Mouse (Mus musculus) G1E (cell line): Measurements from ENCODE around the gene Cdkn1b. TPM values are rescaled to one million over a fixed set of nuclear protein-coding genes. Genes with fewer than 3 reads are reported as not detected.
A peak's percentile ranks its signal among the peaks of the same experiment; 100 is the strongest.

ENCODE experiments used
- ATAC-seq: 2 replicates; pipeline ENCODE4 v1.8.0; 2016; ENCODE audit warnings: mild to moderate bottlenecking; ENCODE audit not compliant: insufficient number of reproducible peaks, poor library complexity, low FRiP score, severe bottlenecking; ENCODE audit errors: extremely low read depth
- DNase-seq: peaks from one replicate; pipeline ENCODE4 v3.0.0; 2012; ENCODE audit warnings: low spot score
- H3K27me3 ChIP-seq: 2 replicates; pipeline ENCODE4 v1.6.1; 2012; ENCODE audit warnings: mild to moderate bottlenecking, low read length, inconsistent platforms; ENCODE audit not compliant: insufficient read depth
- H3K36me3 ChIP-seq: replicated peaks from 2 replicates; pipeline ENCODE3; 2012; ENCODE audit warnings: mild to moderate bottlenecking, inconsistent platforms
- H3K4me1 ChIP-seq: 2 replicates; pipeline ENCODE4 v1.6.1; 2012; ENCODE audit warnings: low read depth, low read length, inconsistent platforms, mixed read lengths; ENCODE audit not compliant: insufficient read depth
- H3K4me3 ChIP-seq: 2 replicates; pipeline ENCODE4 v1.5.1; 2012; ENCODE audit warnings: low read depth, mild to moderate bottlenecking, inconsistent platforms, low read length, moderate library complexity, mixed read lengths
- H3K9me3 ChIP-seq: replicated peaks from 2 replicates; pipeline ENCODE4 v1.6.1; 2012; ENCODE audit warnings: inconsistent platforms
- CTCF ChIP-seq: IDR thresholded peaks from 2 replicates; pipeline ENCODE4 v1.5.1; 2012; ENCODE audit warnings: low read depth, low read length, inconsistent platforms, mixed read lengths
- GATA1 ChIP-seq: IDR thresholded peaks from 2 replicates; pipeline ENCODE4 v1.6.1; 2012; ENCODE audit warnings: borderline replicate concordance, low read length, inconsistent platforms, mixed read lengths
- GATA2 ChIP-seq: IDR thresholded peaks from 2 replicates; pipeline ENCODE4 v1.6.1; 2012; ENCODE audit warnings: low read depth, low read length, inconsistent platforms, borderline replicate concordance
- POLR2AphosphoS5 ChIP-seq: IDR thresholded peaks from 2 replicates; pipeline ENCODE4 v1.6.1; 2012; ENCODE audit warnings: low read depth, low read length, inconsistent platforms; ENCODE audit not compliant: insufficient replicate concordance
- TAL1 ChIP-seq: conservative IDR thresholded peaks from 2 replicates; pipeline ENCODE4 v1.6.1; 2012; ENCODE audit warnings: low read depth, low read length, inconsistent platforms, mixed read lengths
- polyA plus RNA-seq: library from polyadenylated mRNA; stranded (reverse); fragments of >175 nt; gene quantifications from 2 replicates; pipeline ENCODE4 v1.2.3, GENCODE M21; 2012
- total RNA-seq, 2 experiments: library from RNA; stranded (forward) in 1 of 2; stranded (reverse) in 1 of 2; fragments of 200-1000 nt in 1 of 2; fragments of >200 nt in 1 of 2; fragmentation: Nextera tagmentation in 1 of 2; gene quantifications; 2 replicates each; pipeline ENCODE4 v1.2.3; 2014 to 2017

Gene Cdkn1b
- total and polyA plus RNA-seq, 3 experiments: 34.8 to 88.8 (median 87.1) TPM

DNA sequence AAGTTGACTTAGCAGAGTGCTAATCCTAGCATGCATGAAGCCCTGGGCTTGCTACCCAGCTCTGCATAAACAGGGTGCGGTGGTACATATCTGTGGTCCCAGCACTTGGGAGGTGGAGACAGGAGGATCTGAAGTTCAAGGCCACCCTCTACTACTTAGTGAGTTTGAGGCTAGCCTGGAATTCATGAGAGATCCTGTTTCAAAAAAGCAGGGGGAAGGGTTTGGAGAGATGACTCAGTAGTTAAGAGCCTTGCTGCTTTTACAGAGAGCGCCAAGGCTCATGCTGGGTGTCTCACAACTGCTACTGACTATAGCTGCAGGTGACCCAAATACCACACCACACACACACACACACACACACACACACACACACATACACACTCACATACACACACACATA is 49.3 kb downstream of the Cdkn1b start:
- no peaks in the 10 kb centered on the region for H3K27me3 ChIP-seq
- no peak for TF ChIP-seq GATA2
- no peak for TF ChIP-seq GATA1
- TF ChIP-seq POLR2AphosphoS5: no peak
- TF ChIP-seq TAL1: no peak
- TF ChIP-seq CTCF: no peak
- H3K4me1 ChIP-seq: peaks cover 46% of the 10 kb centered on the region
- no peaks in the 10 kb centered on the region for H3K36me3 ChIP-seq
- H3K4me3 ChIP-seq: no peak overlapping the region
- DNase-seq: no peak
- peaks cover 12% of the 10 kb centered on the region for H3K9me3 ChIP-seq
- no peak for ATAC-seq

DNA sequence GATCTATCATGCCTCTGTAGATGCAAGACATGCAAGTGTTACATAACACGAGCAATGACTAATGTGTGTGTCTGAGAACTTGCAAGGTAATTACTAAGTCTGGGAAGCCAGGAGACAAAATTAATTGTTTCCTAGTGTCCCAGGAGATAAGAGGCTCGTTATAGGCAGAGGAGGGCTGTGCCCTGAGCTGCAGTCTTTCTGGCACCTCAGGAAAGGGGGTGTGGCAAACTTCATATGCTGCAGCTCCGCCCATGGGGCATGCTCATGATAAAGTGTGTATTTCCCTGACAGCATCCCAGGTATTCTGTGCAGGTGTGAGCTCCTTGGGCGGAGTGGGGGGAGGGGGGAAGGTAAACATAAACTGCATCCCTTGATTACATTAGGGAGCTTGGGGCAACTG is 51.9 kb downstream of the Cdkn1b start:
- TF ChIP-seq POLR2AphosphoS5 (no peak), TAL1 (no peak), GATA2 (no peak), CTCF (no peak), GATA1 (no peak)
- no peak for DNase-seq
- Histone ChIP-seq H3K9me3 (peaks cover 9% of the 10 kb centered on the region), H3K4me3 (no peak overlapping the region), H3K4me1 (peaks cover 55% of the 10 kb centered on the region), H3K27me3 (no peaks in the 10 kb centered on the region), H3K36me3 (no peaks in the 10 kb centered on the region)
- peak; percentile 77 for ATAC-seq

Other genes with a start within 250 kb of the Cdkn1b start
- 55.5 TPM in 2 replicates for gene Dusp16, start 127.8 kb upstream of the Cdkn1b start, total RNA-seq (2014; fragmentation: Nextera tagmentation)
- 9.9 and 15.0 TPM in 2 replicates for gene Dusp16, start 127.8 kb upstream of the Cdkn1b start, total RNA-seq (2017)
- gene Dusp16, start 127.8 kb upstream of the Cdkn1b start, polyA plus RNA-seq: 2.9 and 5.2 TPM in 2 replicates
- gene Crebl2, start 90.2 kb upstream of the Cdkn1b start, total RNA-seq (2014; fragmentation: Nextera tagmentation): 8.4 and 11.4 TPM in 2 replicates
- 10.7 and 12.3 TPM in 2 replicates for gene Crebl2, start 90.2 kb upstream of the Cdkn1b start, total RNA-seq (2017)
- 2.0 and 2.4 TPM in 2 replicates for gene Crebl2, start 90.2 kb upstream of the Cdkn1b start, polyA plus RNA-seq
- gene Gpr19, start 21.8 kb upstream of the Cdkn1b start, total RNA-seq (2014; fragmentation: Nextera tagmentation): 22.5 and 25.0 TPM in 2 replicates
- 11.2 and 11.7 TPM in 2 replicates for gene Gpr19, start 21.8 kb upstream of the Cdkn1b start, total RNA-seq (2017)
- 2.3 and 3.5 TPM in 2 replicates for gene Gpr19, start 21.8 kb upstream of the Cdkn1b start, polyA plus RNA-seq
- 0.83 and 1.5 TPM in 2 replicates for gene Apold1, start 61.3 kb downstream of the Cdkn1b start, total RNA-seq (2014; fragmentation: Nextera tagmentation)
- 0.98 and 0.99 TPM in 2 replicates for gene Apold1, start 61.3 kb downstream of the Cdkn1b start, total RNA-seq (2017)
- gene Apold1, start 61.3 kb downstream of the Cdkn1b start, polyA plus RNA-seq: 0.16 and 0.19 TPM in 2 replicates
- 81.3 and 100 TPM in 2 replicates for gene Ddx47, start 91.2 kb downstream of the Cdkn1b start, total RNA-seq (2014; fragmentation: Nextera tagmentation)
- gene Ddx47, start 91.2 kb downstream of the Cdkn1b start, total RNA-seq (2017): 120 and 133 TPM in 2 replicates
- gene Ddx47, start 91.2 kb downstream of the Cdkn1b start, polyA plus RNA-seq: 7.2 and 12.5 TPM in 2 replicates
- gene Gprc5a, start 145.2 kb downstream of the Cdkn1b start, total RNA-seq (2014; fragmentation: Nextera tagmentation): not detected in 2 replicates
- not detected in 2 replicates for gene Gprc5a, start 145.2 kb downstream of the Cdkn1b start, total RNA-seq (2017)
- gene Gprc5a, start 145.2 kb downstream of the Cdkn1b start, polyA plus RNA-seq: not detected in 2 replicates
- not detected in 2 replicates for gene Gprc5d, start 197.9 kb downstream of the Cdkn1b start, total RNA-seq (2014; fragmentation: Nextera tagmentation)
- gene Gprc5d, start 197.9 kb downstream of the Cdkn1b start, total RNA-seq (2017): 0.12 TPM in 1 of 2 replicates, not detected in the other
- not detected in 2 replicates for gene Gprc5d, start 197.9 kb downstream of the Cdkn1b start, polyA plus RNA-seq